Mouse (Mus musculus): ENCODE measurements around the gene Alpk1. TPM values are rescaled to one million over a fixed set of nuclear protein-coding genes. Genes with fewer than 3 reads are reported as not detected.

The Alpk1 gene
- polyA plus RNA-seq, 1 experiment from 2014 or later = 0.30 TPM

GRCm38 (mm10) chr3:127749266-127749665 is 31.1 kb downstream of the Alpk1 start:
- no peak for DNase-seq (ENCODE audit: low spot score)
- Histone ChIP-seq H3K9me3 (replicated peaks) (no peaks in the 10 kb centered on the region), H3K27ac (no peak overlapping the region), H3K36me3 (no peaks in the 10 kb centered on the region), H3K4me1 (peaks cover 25% of the 10 kb centered on the region), H3K27me3 (ENCODE audit: low read depth, poor library complexity, severe bottlenecking) (peaks cover 91% of the 10 kb centered on the region), H3K4me3 (peak overlapping the region; percentile 8; the same call in 1 of the 2 replicates)
- 20% methylated on average over 9 of the region's 9 CpGs for WGBS

GRCm38 (mm10) chr3:127748644-127749043 is 31.7 kb downstream of the Alpk1 start:
- Histone ChIP-seq H3K36me3 (no peaks in the 10 kb centered on the region), H3K27ac (no peak overlapping the region), H3K27me3 (ENCODE audit: low read depth, poor library complexity, severe bottlenecking) (peaks cover 90% of the 10 kb centered on the region), H3K4me1 (peaks cover 29% of the 10 kb centered on the region), H3K9me3 (replicated peaks) (no peaks in the 10 kb centered on the region), H3K4me3 (no peak overlapping the region)
- whole genome bisulfite sequencing = 55% methylated on average over 4 of the region's 4 CpGs
- no peak for DNase-seq (ENCODE audit: low spot score)

GRCm38 (mm10) chr3:127745911-127746640 is 34.3 kb downstream of the Alpk1 start:
- Histone ChIP-seq H3K4me3 (no peak overlapping the region), H3K9me3 (replicated peaks) (no peaks in the 10 kb centered on the region), H3K27ac (no peak overlapping the region), H3K27me3 (ENCODE audit: low read depth, poor library complexity, severe bottlenecking) (peaks cover 74% of the 10 kb centered on the region), H3K36me3 (no peaks in the 10 kb centered on the region), H3K4me1 (peaks cover 30% of the 10 kb centered on the region)
- no peak for DNase-seq (ENCODE audit: low spot score)
- 11% methylated on average over 16 of the region's 16 CpGs for WGBS

- peaks cover 30% of the 10 kb centered on the region for H3K4me1 ChIP-seq
- no peaks in the 10 kb centered on the region for H3K36me3 ChIP-seq
- 4% methylated on average over 6 of the region's 6 CpGs for WGBS
- H3K27ac ChIP-seq = no peak overlapping the region
- no peak overlapping the region for H3K4me3 ChIP-seq
- H3K27me3 ChIP-seq (ENCODE audit: low read depth, poor library complexity, severe bottlenecking) = peaks cover 68% of the 10 kb centered on the region
- H3K9me3 ChIP-seq (replicated peaks) = no peaks in the 10 kb centered on the region
- DNase-seq (ENCODE audit: low spot score) = no peak
Measured at GRCm38 (mm10) chr3:127745504-127745903, 34.8 kb downstream of the Alpk1 start.

GRCm38 (mm10) chr3:127743614-127744365 is 36.5 kb downstream of the Alpk1 start:
- peaks cover 51% of the 10 kb centered on the region for H3K27me3 ChIP-seq (ENCODE audit: low read depth, poor library complexity, severe bottlenecking)
- no peaks in the 10 kb centered on the region for H3K36me3 ChIP-seq
- no peak overlapping the region for H3K4me3 ChIP-seq
- H3K9me3 ChIP-seq (replicated peaks) = no peaks in the 10 kb centered on the region
- H3K4me1 ChIP-seq = peaks cover 21% of the 10 kb centered on the region
- 63% methylated on average over 14 of the region's 14 CpGs for WGBS
- no peak overlapping the region for H3K27ac ChIP-seq
- peak; percentile 22 for DNase-seq (ENCODE audit: low spot score)

GRCm38 (mm10) chr3:127741473-127741872 is 38.9 kb downstream of the Alpk1 start:
- 95% methylated on average over 3 of the region's 3 CpGs for WGBS
- DNase-seq (ENCODE audit: low spot score) = no peak
- Histone ChIP-seq H3K9me3 (replicated peaks) (no peaks in the 10 kb centered on the region), H3K27me3 (ENCODE audit: low read depth, poor library complexity, severe bottlenecking) (peaks cover 28% of the 10 kb centered on the region), H3K36me3 (no peaks in the 10 kb centered on the region), H3K4me1 (peaks cover 17% of the 10 kb centered on the region), H3K4me3 (no peak overlapping the region), H3K27ac (no peak overlapping the region)

GRCm38 (mm10) chr3:127737876-127738275 is 42.5 kb downstream of the Alpk1 start:
- 94% methylated on average over 5 of the region's 5 CpGs for WGBS
- H3K27ac ChIP-seq = no peak overlapping the region

GRCm38 (mm10) chr3:127735395-127735794 is 44.9 kb downstream of the Alpk1 start:
- Histone ChIP-seq H3K4me3 (no peak overlapping the region), H3K36me3 (no peaks in the 10 kb centered on the region), H3K27ac (no peak overlapping the region), H3K9me3 (replicated peaks) (no peaks in the 10 kb centered on the region), H3K27me3 (ENCODE audit: low read depth, poor library complexity, severe bottlenecking) (peaks cover 10% of the 10 kb centered on the region), H3K4me1 (no peaks in the 10 kb centered on the region)
- 98% methylated on average over 3 of the region's 3 CpGs for WGBS
- DNase-seq (ENCODE audit: low spot score) = no peak

More at GRCm38 (mm10) chr3:127737876-127738275, 42.5 kb downstream of the Alpk1 start:
- Histone ChIP-seq H3K4me1 (no peaks in the 10 kb centered on the region), H3K36me3 (no peaks in the 10 kb centered on the region), H3K27me3 (ENCODE audit: low read depth, poor library complexity, severe bottlenecking) (peaks cover 8% of the 10 kb centered on the region), H3K9me3 (replicated peaks) (no peaks in the 10 kb centered on the region), H3K4me3 (no peak overlapping the region)
- DNase-seq (ENCODE audit: low spot score) = no peak

GRCm38 (mm10) chr3:127729513-127730137 is 50.7 kb downstream of the Alpk1 start:
- H3K4me1 ChIP-seq = no peaks in the 10 kb centered on the region
- no peaks in the 10 kb centered on the region for H3K9me3 ChIP-seq (replicated peaks)
- peaks cover 21% of the 10 kb centered on the region for H3K27me3 ChIP-seq (ENCODE audit: low read depth, poor library complexity, severe bottlenecking)
- no peak for DNase-seq (ENCODE audit: low spot score)
- WGBS = 92% methylated on average over 14 of the region's 14 CpGs
- H3K27ac ChIP-seq = no peak overlapping the region
- H3K4me3 ChIP-seq = no peak overlapping the region
- no peaks in the 10 kb centered on the region for H3K36me3 ChIP-seq

- Histone ChIP-seq H3K9me3 (replicated peaks) (no peaks in the 10 kb centered on the region), H3K4me1 (no peaks in the 10 kb centered on the region), H3K27ac (no peak overlapping the region), H3K4me3 (no peak overlapping the region), H3K27me3 (ENCODE audit: low read depth, poor library complexity, severe bottlenecking) (peaks cover 21% of the 10 kb centered on the region), H3K36me3 (no peaks in the 10 kb centered on the region)
- WGBS = 92% methylated on average over 17 of the region's 17 CpGs
- no peak for DNase-seq (ENCODE audit: low spot score)
Measured at GRCm38 (mm10) chr3:127728851-127729512, 51.3 kb downstream of the Alpk1 start.

- DNase-seq (ENCODE audit: low spot score) = no peak
- Histone ChIP-seq H3K9me3 (replicated peaks) (no peaks in the 10 kb centered on the region), H3K4me1 (no peaks in the 10 kb centered on the region), H3K36me3 (no peaks in the 10 kb centered on the region), H3K27me3 (ENCODE audit: low read depth, poor library complexity, severe bottlenecking) (peaks cover 15% of the 10 kb centered on the region), H3K4me3 (no peak overlapping the region), H3K27ac (no peak overlapping the region)
- 82% methylated on average over 9 of the region's 9 CpGs for WGBS
Measured at GRCm38 (mm10) chr3:127728046-127728445, 52.3 kb downstream of the Alpk1 start.

GRCm38 (mm10) chr3:127720948-127721347 is 59.4 kb downstream of the Alpk1 start:
- DNase-seq (ENCODE audit: low spot score) = no peak
- Histone ChIP-seq H3K36me3 (no peaks in the 10 kb centered on the region), H3K27me3 (ENCODE audit: low read depth, poor library complexity, severe bottlenecking) (peaks cover 3% of the 10 kb centered on the region; the same call in 1 of the 2 replicates), H3K4me1 (peaks cover 14% of the 10 kb centered on the region), H3K9me3 (replicated peaks) (no peaks in the 10 kb centered on the region), H3K4me3 (no peak overlapping the region), H3K27ac (no peak overlapping the region)
- WGBS = 75% methylated on average over 4 of the region's 4 CpGs

Data from limb, embryonic 10.5 days (tissue).